8 mouse cellular contexts compared by ENCODE assay signal in the genomic region with DNA sequence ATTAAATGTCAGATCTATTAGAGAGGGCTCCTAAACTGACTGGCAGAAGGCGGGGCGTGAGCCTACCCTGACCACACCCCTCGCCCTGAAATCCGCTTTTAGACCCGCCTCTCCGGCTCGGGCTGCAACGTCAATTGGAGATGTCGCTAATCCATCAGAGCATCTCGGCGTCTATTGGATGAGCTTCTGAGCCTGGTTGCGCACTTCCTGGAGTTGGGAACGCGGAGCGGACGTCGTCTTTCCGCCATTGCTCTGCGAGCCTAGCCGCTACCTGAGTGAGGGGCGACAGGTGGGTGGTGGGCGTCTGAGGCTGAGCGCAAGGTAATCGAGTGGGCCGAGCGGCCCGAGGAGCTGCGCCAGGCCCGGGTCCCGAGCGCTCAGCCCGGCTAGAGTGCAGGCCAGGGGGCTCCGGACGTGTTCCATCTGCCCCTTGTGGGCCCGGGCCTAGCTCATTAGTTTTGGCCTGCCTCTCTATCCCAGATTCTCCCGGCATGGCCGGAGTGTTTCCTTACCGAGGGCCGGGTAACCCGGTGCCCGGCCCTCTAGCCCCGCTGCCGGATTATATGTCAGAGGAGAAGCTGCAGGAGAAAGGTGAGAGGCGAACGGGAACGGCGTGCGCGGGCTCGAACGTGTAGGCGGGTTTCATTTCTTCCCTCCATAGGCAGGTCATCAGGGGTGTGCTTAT. TPM values are rescaled to one million over a fixed set of nuclear protein-coding genes. Genes with fewer than 3 reads are reported as not detected.
DNase-seq lines count a peak whose midpoint lies in the region; ATAC-seq and TF ChIP-seq lines count a peak whose summit lies in the region.

A gene (plus strand): TSS at position 216 of the 685 bp plus-strand sequence.

- no peak within 1 kb of the TSS for H3K27ac ChIP-seq in cortical plate, adult 2 months (ENCODE audit: insufficient read depth, low read length)

- peak within 1 kb of the TSS; percentile 50 for H3K4me3 ChIP-seq in cortical plate, adult 2 months (ENCODE audit: insufficient read depth, low read length)

- TF ChIP-seq POLR2A in cortical plate, adult 2 months (IDR thresholded peaks at IDR 0.05; ENCODE audit: extremely low read depth, insufficient read depth, low read length): peak; percentile 90

- peak; percentile 89 for DNase-seq in gastrocnemius, postnatal 10 days
- DNase-seq in induced T-regulatory cell, adult 2 months (ENCODE audit: low read depth): peak; percentile 99
- peak; percentile 95 to 100 for DNase-seq in left cerebral cortex, adult 9 months (ENCODE audit: low spot score in 2 of 2)
- peak; percentile 91 for DNase-seq in right cerebral cortex, postnatal 14 days
- DNase-seq in urinary bladder, postnatal 36 days (ENCODE audit: low spot score in 2 of 2): peak; percentile 97

- peaks cover 5% of the 10 kb centered on the region for H3K4me1 ChIP-seq in cortical plate, adult 2 months (ENCODE audit: control insufficient read depth, insufficient read depth, low read length)

- TF ChIP-seq CTCF in cortical plate, adult 2 months (IDR thresholded peaks at IDR 0.05; ENCODE audit: extremely low read depth, insufficient read depth, low read length): no peak

- peak; percentile 100 for ATAC-seq in activated CD4-positive, CD25-positive, alpha-beta regulatory T cell, adult 4 months
- ATAC-seq in megakaryocyte progenitor cell, adult 5-6 weeks (replicated peaks; ENCODE audit: poor library complexity): peak; percentile 100

RNA-seq across cellular contexts. Expression of the gene that starts here (rescaled TPM):
- 10 to 100 TPM; 33.9 to 38.7 TPM for polyA plus RNA-seq in activated CD4-positive, CD25-positive, alpha-beta regulatory T cell, adult 4 months (2017; shearing (Covaris generic))
- polyA plus RNA-seq in cortical plate, adult 2 months (2012; rRNA removed): 88.8 and 89.2 TPM in 2 replicates
- total RNA-seq in gastrocnemius, postnatal 10 days (2021): 10 to 100 TPM; 77.6 to 83.7 TPM
- 147 and 148 TPM in 2 replicates for total RNA-seq in megakaryocyte progenitor cell, adult 5-6 weeks (2015)
- 93.5 and 107 TPM in 2 replicates for total RNA-seq in megakaryocyte progenitor cell, adult 5-6 weeks (2017)
